Mouse (Mus musculus) cerebellum, adult 9-11 months (tissue): ENCODE results near the gene Alcam.

Experiments used
- DNase-seq: peaks from one replicate; pipeline ENCODE4 v3.0.0; 2022

Alcam gene

GRCm38 (mm10) chr16:52439600-52439999 lies 14.3 kb downstream of the Alcam start:
- DNase-seq = no peak

- no peak for DNase-seq
Measured at GRCm38 (mm10) chr16:52439007-52439406, 14.9 kb downstream of the Alcam start.

GRCm38 (mm10) chr16:52438216-52438904 lies 15.5 kb downstream of the Alcam start:
- DNase-seq = no peak

- DNase-seq = no peak
Measured at GRCm38 (mm10) chr16:52433189-52433588, 20.7 kb downstream of the Alcam start.

- no peak for DNase-seq
Measured at GRCm38 (mm10) chr16:52432072-52432471, 21.8 kb downstream of the Alcam start.

GRCm38 (mm10) chr16:52431590-52431989 lies 22.3 kb downstream of the Alcam start:
- no peak for DNase-seq

GRCm38 (mm10) chr16:52430073-52430472 lies 23.8 kb downstream of the Alcam start:
- DNase-seq = peak; percentile 7

GRCm38 (mm10) chr16:52429661-52430060 lies 24.2 kb downstream of the Alcam start:
- no peak for DNase-seq

- DNase-seq = peak; percentile 41
Measured at GRCm38 (mm10) chr16:52428505-52428904, 25.4 kb downstream of the Alcam start.

GRCm38 (mm10) chr16:52418568-52419158 lies 35.2 kb downstream of the Alcam start:
- no peak for DNase-seq

GRCm38 (mm10) chr16:52417982-52418381 lies 35.9 kb downstream of the Alcam start:
- DNase-seq = no peak

- DNase-seq = no peak
Measured at GRCm38 (mm10) chr16:52417146-52417545, 36.7 kb downstream of the Alcam start.

- no peak for DNase-seq
Measured at GRCm38 (mm10) chr16:52413714-52414113, 40.2 kb downstream of the Alcam start.

- DNase-seq = no peak
Measured at GRCm38 (mm10) chr16:52406072-52406471, 47.8 kb downstream of the Alcam start.

GRCm38 (mm10) chr16:52405272-52405671 lies 48.6 kb downstream of the Alcam start:
- no peak for DNase-seq

GRCm38 (mm10) chr16:52399112-52399511 lies 54.8 kb downstream of the Alcam start:
- DNase-seq = no peak

- DNase-seq = no peak
Measured at GRCm38 (mm10) chr16:52386781-52387300, 67.0 kb downstream of the Alcam start.

GRCm38 (mm10) chr16:52383456-52384185 lies 70.3 kb downstream of the Alcam start:
- no peak for DNase-seq

GRCm38 (mm10) chr16:52378811-52379597 lies 74.9 kb downstream of the Alcam start:
- DNase-seq = no peak

GRCm38 (mm10) chr16:52376827-52377226 lies 77.0 kb downstream of the Alcam start:
- DNase-seq = no peak

- DNase-seq = no peak
Measured at GRCm38 (mm10) chr16:52371956-52372355, 81.9 kb downstream of the Alcam start.

GRCm38 (mm10) chr16:52368521-52368920 lies 85.4 kb downstream of the Alcam start:
- no peak for DNase-seq

GRCm38 (mm10) chr16:52366915-52367314 lies 87.0 kb downstream of the Alcam start:
- DNase-seq = no peak
